Mouse (Mus musculus): Measurements from ENCODE around the gene Gm49510. TPM values are rescaled to one million over a fixed set of nuclear protein-coding genes. Genes with fewer than 3 reads are reported as not detected.

The Gm49510 gene
- total and polyA plus RNA-seq, 3 experiments, result 0.17 to 0.27 TPM; not detected in 1

DNA sequence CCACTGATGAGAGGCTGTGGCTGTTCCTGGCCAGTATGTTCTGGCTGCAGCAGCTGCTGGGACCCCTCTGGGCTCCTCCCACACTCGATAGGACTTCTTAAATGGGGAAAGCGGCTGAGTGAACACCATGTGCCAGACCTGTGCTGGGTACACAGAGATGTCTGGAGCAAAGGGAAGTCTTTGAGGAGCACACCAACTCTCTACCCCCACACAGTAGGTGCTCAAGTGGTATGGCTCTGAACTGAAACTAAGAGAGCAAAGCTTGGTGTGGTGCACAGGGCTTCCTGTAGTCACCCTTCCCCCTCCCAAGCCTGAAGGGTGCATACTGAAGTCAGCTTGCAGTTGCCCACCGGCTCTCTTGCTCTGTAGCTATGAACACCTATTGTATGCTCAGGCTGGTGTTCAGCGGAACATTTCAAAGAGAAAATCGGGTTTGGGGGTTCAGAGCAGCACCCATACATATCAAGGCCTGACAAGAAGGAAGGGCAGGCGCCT, 913 bp upstream of the Gm49510 start:
- no peak for TF ChIP-seq CTCF (IDR thresholded peaks at IDR 0.05 in 2 of 3, conservative IDR thresholded peaks at IDR 0.05 in 1 of 3; ENCODE audit: control insufficient read depth in 1 of 3, insufficient read depth in 1 of 3, low read depth in 2 of 3, low read length in 3 of 3, poor library complexity in 1 of 3, severe bottlenecking in 1 of 3)
- 0 out of 2 replicates have a peak, but pooled peaks have one; percentile 31 for TF ChIP-seq CHD1 (IDR thresholded peaks at IDR 0.05; ENCODE audit: low read depth, low read length)
- TF ChIP-seq POLR2AphosphoS5 (IDR thresholded peaks at IDR 0.05; ENCODE audit: borderline replicate concordance, low read depth, low read length), result no peak
- peak; percentile 50; the same call in 1 of the 2 replicates for TF ChIP-seq MXI1 (IDR thresholded peaks at IDR 0.05; ENCODE audit: low read depth, low read length)
- peak; percentile 24; the same call in 1 of the 2 replicates for TF ChIP-seq HCFC1 (IDR thresholded peaks at IDR 0.05; ENCODE audit: low read depth, low read length)
- no peak for TF ChIP-seq POLR2A (IDR thresholded peaks at IDR 0.05; ENCODE audit: control insufficient read depth in 1 of 2, insufficient read depth in 1 of 2, low read depth in 1 of 2, low read length in 2 of 2, poor library complexity in 1 of 2)
- TF ChIP-seq ZKSCAN1 (IDR thresholded peaks at IDR 0.05; ENCODE audit: low read depth, low read length), result peak; percentile 75; the same call in 1 of the 2 replicates
- peak overlapping the region; percentile 15 for H3K27ac ChIP-seq (ENCODE audit: control insufficient read depth, low read depth, low read length)
- H3K4me1 ChIP-seq (ENCODE audit: control insufficient read depth in 1 of 2, insufficient read depth in 2 of 2, low read length in 2 of 2), result peaks cover 11 to 23% of the 10 kb centered on the region in 2 experiments
- H3K36me3 ChIP-seq (ENCODE audit: control insufficient read depth in 1 of 2, insufficient read depth in 2 of 2, low read length in 2 of 2), result peaks cover 0 to 15% of the 10 kb centered on the region in 2 experiments; a peak in 2 of 4 replicates
- H3K9me3 ChIP-seq (replicated peaks; ENCODE audit: insufficient read depth, low read length), result no peaks in the 10 kb centered on the region
- no peaks in the 10 kb centered on the region for H3K27me3 ChIP-seq (ENCODE audit: control insufficient read depth in 1 of 2, insufficient read depth in 2 of 2, low read length in 2 of 2)
- H3K79me2 ChIP-seq (ENCODE audit: control insufficient read depth, insufficient read depth, low read length, poor library complexity), result peaks cover 12% of the 10 kb centered on the region
- H3K9ac ChIP-seq (ENCODE audit: control insufficient read depth, low read depth, low read length, poor library complexity, severe bottlenecking), result peak overlapping the region; percentile 63
- no peak for DNase-seq (ENCODE audit: low read depth, low spot score)
- H3K4me3 ChIP-seq (ENCODE audit: control insufficient read depth in 1 of 2, insufficient read depth in 1 of 2, low read depth in 2 of 2, low read length in 2 of 2), result peak overlapping the region; percentile 93 to 97

DNA sequence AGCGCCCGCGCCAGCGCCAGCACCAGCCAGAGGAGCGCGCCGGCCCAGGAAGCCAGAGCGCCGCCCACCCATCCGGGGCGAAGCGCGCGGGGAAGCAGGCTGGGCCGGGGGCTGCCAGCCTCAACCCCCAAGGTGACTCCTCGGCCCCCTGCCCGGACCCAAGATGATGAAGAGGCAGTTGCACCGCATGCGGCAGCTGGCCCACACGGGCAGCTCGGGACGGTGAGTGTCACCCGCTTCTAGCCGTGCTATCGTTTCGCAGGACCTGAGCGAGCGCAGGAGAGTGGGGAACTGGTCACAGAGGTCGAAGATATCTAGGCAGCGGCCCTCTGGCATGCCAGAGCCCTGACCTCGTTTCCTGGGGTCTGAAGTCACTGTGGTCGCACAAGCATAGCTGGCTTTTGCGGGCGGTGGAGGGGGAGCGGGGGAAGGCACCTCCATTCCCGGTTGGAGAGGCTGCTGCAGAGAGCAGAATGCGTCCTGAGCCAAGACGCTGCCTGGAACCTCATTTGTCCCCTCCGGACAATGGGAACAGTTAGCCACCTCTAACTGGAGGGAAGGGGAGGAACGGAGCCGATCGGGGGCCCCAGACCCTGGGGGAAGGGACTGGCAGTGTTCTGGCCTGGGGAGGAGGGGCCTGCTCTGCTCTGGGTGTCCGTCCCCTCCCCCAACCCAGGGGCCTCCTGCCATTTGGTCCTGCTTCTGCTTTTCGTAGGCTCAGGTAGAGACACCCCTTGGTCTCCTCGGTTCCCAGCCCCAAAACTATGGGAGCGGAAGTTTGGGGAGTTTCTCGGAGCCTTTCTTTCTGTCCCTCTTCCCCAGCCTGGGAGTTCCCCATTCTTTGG, 495 bp downstream of the Gm49510 start, which contains the start of gene Sh3bp1:
Gene Sh3bp1 (plus strand): TSS at position 29 of the 845 bp plus-strand sequence.
- peak; percentile 86 for DNase-seq (ENCODE audit: low read depth, low spot score)
- peak within 1 kb of the TSS; percentile 68 for H3K27ac ChIP-seq (ENCODE audit: control insufficient read depth, low read depth, low read length)
- peaks cover 0 to 15% of the 10 kb centered on the region in 2 experiments; a peak in 2 of 4 replicates for H3K36me3 ChIP-seq (ENCODE audit: control insufficient read depth in 1 of 2, insufficient read depth in 2 of 2, low read length in 2 of 2)
- no peaks in the 10 kb centered on the region for H3K9me3 ChIP-seq (replicated peaks; ENCODE audit: insufficient read depth, low read length)
- H3K4me1 ChIP-seq (ENCODE audit: control insufficient read depth in 1 of 2, insufficient read depth in 2 of 2, low read length in 2 of 2), result peaks cover 11 to 24% of the 10 kb centered on the region in 2 experiments
- peak within 1 kb of the TSS; percentile 93 to 97 for H3K4me3 ChIP-seq (ENCODE audit: control insufficient read depth in 1 of 2, insufficient read depth in 1 of 2, low read depth in 2 of 2, low read length in 2 of 2)
- H3K27me3 ChIP-seq (ENCODE audit: control insufficient read depth in 1 of 2, insufficient read depth in 2 of 2, low read length in 2 of 2), result no peaks in the 10 kb centered on the region
- peaks cover 12% of the 10 kb centered on the region for H3K79me2 ChIP-seq (ENCODE audit: control insufficient read depth, insufficient read depth, low read length, poor library complexity)
- peak within 1 kb of the TSS; percentile 91 for H3K9ac ChIP-seq (ENCODE audit: control insufficient read depth, low read depth, low read length, poor library complexity, severe bottlenecking)
- TF ChIP-seq TAL1 (IDR thresholded peaks at IDR 0.05; ENCODE audit: low read length) (no peak), HCFC1 (IDR thresholded peaks at IDR 0.05; ENCODE audit: low read depth, low read length) (peak; percentile 22; the same call in 1 of the 2 replicates), MAFK (IDR thresholded peaks at IDR 0.05; ENCODE audit: borderline replicate concordance, low read depth, low read length) (no peak), TCF12 (IDR thresholded peaks at IDR 0.05; ENCODE audit: low read depth, low read length) (no peak), MYB (IDR thresholded peaks at IDR 0.05; ENCODE audit: low read depth, low read length) (no peak), MXI1 (IDR thresholded peaks at IDR 0.05; ENCODE audit: low read depth, low read length) (peak; percentile 7; the same call in 1 of the 2 replicates), GATA1 (IDR thresholded peaks at IDR 0.05; ENCODE audit: low read depth, low read length) (no peak), CHD1 (IDR thresholded peaks at IDR 0.05; ENCODE audit: low read depth, low read length) (no peak), EP300 (IDR thresholded peaks at IDR 0.05; ENCODE audit: low read depth in 1 of 2, low read length in 2 of 2) (no peak), E2F4 (IDR thresholded peaks at IDR 0.05; ENCODE audit: borderline replicate concordance, low read depth, low read length) (no peak), POLR2A (IDR thresholded peaks at IDR 0.05; ENCODE audit: control insufficient read depth in 1 of 2, insufficient read depth in 1 of 2, low read depth in 1 of 2, low read length in 2 of 2, poor library complexity in 1 of 2) (peak; percentile 64 to 81; a peak in 3 of 4 replicates), POLR2AphosphoS5 (IDR thresholded peaks at IDR 0.05; ENCODE audit: borderline replicate concordance, low read depth, low read length) (no peak), SIN3A (IDR thresholded peaks at IDR 0.05; ENCODE audit: low read length) (peak; percentile 41; the same call in 1 of the 2 replicates), JUND (IDR thresholded peaks at IDR 0.05; ENCODE audit: low read depth, low read length) (no peak), TBP (IDR thresholded peaks at IDR 0.05; ENCODE audit: low read depth, low read length) (no peak), MYC (IDR thresholded peaks at IDR 0.05; ENCODE audit: low read depth, low read length) (no peak), ELF1 (IDR thresholded peaks at IDR 0.05; ENCODE audit: low read depth, low read length) (no peak), ZC3H11A (IDR thresholded peaks at IDR 0.05; ENCODE audit: low read depth, low read length) (no peak), RCOR1 (IDR thresholded peaks at IDR 0.05; ENCODE audit: low read depth, low read length) (no peak; the same call in 1 of the 2 replicates), ZNF384 (IDR thresholded peaks at IDR 0.05; ENCODE audit: low read depth, low read length) (no peak), GABPA (IDR thresholded peaks at IDR 0.05; ENCODE audit: low read depth, low read length) (no peak), ZKSCAN1 (IDR thresholded peaks at IDR 0.05; ENCODE audit: low read depth, low read length) (no peak), CHD2 (IDR thresholded peaks at IDR 0.05; ENCODE audit: low read length) (no peak), USF2 (IDR thresholded peaks at IDR 0.05; ENCODE audit: borderline replicate concordance in 1 of 2, insufficient read depth in 1 of 2, low read depth in 1 of 2, low read length in 2 of 2) (no peak), CTCF (IDR thresholded peaks at IDR 0.05 in 2 of 3, conservative IDR thresholded peaks at IDR 0.05 in 1 of 3; ENCODE audit: control insufficient read depth in 1 of 3, insufficient read depth in 1 of 3, low read depth in 2 of 3, low read length in 3 of 3, poor library complexity in 1 of 3, severe bottlenecking in 1 of 3) (no peak), NRF1 (IDR thresholded peaks at IDR 0.05; ENCODE audit: insufficient read depth, low read depth, low read length, poor library complexity, severe bottlenecking) (peak; percentile 44; the same call in 1 of the 2 replicates)

All from MEL (cell line).